Mouse (Mus musculus) myocyte (in vitro differentiated cells): ENCODE results near the gene Topbp1. TPM values are rescaled to one million over a fixed set of nuclear protein-coding genes. Genes with fewer than 3 reads are reported as not detected.

ENCODE experiments used
- H3K27me3 ChIP-seq: one replicate; pipeline ENCODE4 v1.6.1; 2011; ENCODE audit not compliant: control insufficient read depth, insufficient read depth, insufficient read length
- H3K36me3 ChIP-seq: one replicate; pipeline ENCODE4 v1.6.1; 2011; ENCODE audit not compliant: control insufficient read depth, insufficient read depth
- H3K4me2 ChIP-seq: one replicate; pipeline ENCODE4 v1.6.1; 2011; ENCODE audit warnings: low read depth, control low read depth
- H3K4me3 ChIP-seq: one replicate; pipeline ENCODE4 v1.5.1; 2011; ENCODE audit warnings: mild to moderate bottlenecking, control low read depth, moderate library complexity
- H3K79me2 ChIP-seq: one replicate; pipeline ENCODE4 v1.6.1; 2011; ENCODE audit not compliant: control insufficient read depth, insufficient read depth
- H3ac ChIP-seq: one replicate; pipeline ENCODE4 v1.6.1; 2011; ENCODE audit not compliant: control insufficient read depth, insufficient read length
- CEBPB ChIP-seq: IDR thresholded peaks from 2 replicates; pipeline ENCODE4 v1.6.1; 2011; ENCODE audit warnings: mild to moderate bottlenecking, moderate library complexity; ENCODE audit not compliant: poor library complexity, insufficient read depth, severe bottlenecking
- E2F4 ChIP-seq: IDR thresholded peaks from one replicate; pipeline ENCODE4 v1.6.1; 2011; ENCODE audit warnings: mild to moderate bottlenecking, control low read depth, moderate library complexity; ENCODE audit not compliant: insufficient read depth
- MAX ChIP-seq: IDR thresholded peaks from one replicate; pipeline ENCODE4 v1.6.1; 2011; ENCODE audit warnings: low read depth, mild to moderate bottlenecking, control low read depth
- MYOD1 ChIP-seq, 3 experiments: IDR thresholded peaks; one replicate each; pipeline ENCODE4 v1.6.1; 2011; ENCODE audit warnings: control low read depth in 2 of 3, low read depth in 2 of 3, mild to moderate bottlenecking in 2 of 3, moderate library complexity in 1 of 3; ENCODE audit not compliant: insufficient read length in 2 of 3, control insufficient read depth in 1 of 3
- MYOG ChIP-seq, 3 experiments: IDR thresholded peaks; one replicate each; pipeline ENCODE4 v1.6.1; 2011; ENCODE audit warnings: control low read depth in 2 of 3, low read depth in 2 of 3, mild to moderate bottlenecking in 2 of 3; ENCODE audit not compliant: insufficient read length in 2 of 3, control insufficient read depth in 1 of 3, insufficient read depth in 1 of 3
- POLR2A ChIP-seq: IDR thresholded peaks from one replicate; pipeline ENCODE4 v1.6.1; 2011; ENCODE audit warnings: low read depth, mild to moderate bottlenecking, control low read depth, moderate library complexity; ENCODE audit not compliant: insufficient read length
- POLR2AphosphoS2 ChIP-seq: IDR thresholded peaks from one replicate; pipeline ENCODE4 v1.6.1; 2011; ENCODE audit warnings: low read depth, control low read depth; ENCODE audit not compliant: insufficient read length
- REST ChIP-seq: IDR thresholded peaks from one replicate; pipeline ENCODE4 v1.6.1; 2011; ENCODE audit warnings: mild to moderate bottlenecking, control low read depth, moderate library complexity; ENCODE audit not compliant: insufficient read depth, insufficient read length
- SRF ChIP-seq: IDR thresholded peaks from one replicate; pipeline ENCODE4 v1.6.1; 2011; ENCODE audit warnings: low read depth; ENCODE audit not compliant: control insufficient read depth, insufficient read length
- TCF12 ChIP-seq: IDR thresholded peaks from one replicate; pipeline ENCODE4 v1.6.1; 2011; ENCODE audit warnings: mild to moderate bottlenecking, control low read depth; ENCODE audit not compliant: poor library complexity, insufficient read depth, severe bottlenecking
- TCF3 ChIP-seq: IDR thresholded peaks from one replicate; pipeline ENCODE4 v1.6.1; 2011; ENCODE audit warnings: low read depth, control low read depth; ENCODE audit not compliant: insufficient read length
- USF1 ChIP-seq: IDR thresholded peaks from one replicate; pipeline ENCODE4 v1.6.1; 2011; ENCODE audit warnings: low read depth, mild to moderate bottlenecking, control low read depth, moderate library complexity
- polyA plus RNA-seq: library from polyadenylated mRNA; unstranded; fragments of >200 nt; fragmentation: generic; extraction: Trizol; gene quantifications from one replicate; pipeline ENCODE4 v1.2.1, GENCODE M21; 2012; ENCODE audit warnings: missing spikeins

Topbp1 gene
- polyA plus RNA-seq, 1 experiment: 8.4 TPM

GRCm38 (mm10) chr9:103376346-103377320, 71.6 kb downstream of the Topbp1 start:
- no peaks in the 10 kb centered on the region for H3K27me3 ChIP-seq
- H3ac ChIP-seq: no peak overlapping the region
- no peak overlapping the region for H3K4me2 ChIP-seq
- no peaks in the 10 kb centered on the region for H3K36me3 ChIP-seq
- TF ChIP-seq TCF3 (no peak), MYOG (IDR thresholded peaks at IDR 0.05; ENCODE audit: control insufficient read depth in 1 of 3, insufficient read depth in 1 of 3, insufficient read length in 2 of 3, low read depth in 2 of 3) (peak in 1 of 3 experiments; percentile 47), MYOD1 (IDR thresholded peaks at IDR 0.05; ENCODE audit: control insufficient read depth in 1 of 3, insufficient read length in 2 of 3, low read depth in 2 of 3) (peak in 2 of 3 experiments; percentile 60 to 71)
- no peaks in the 10 kb centered on the region for H3K79me2 ChIP-seq
- H3K4me3 ChIP-seq: no peak overlapping the region

GRCm38 (mm10) chr9:103378686-103379085, 73.7 kb downstream of the Topbp1 start:
- Histone ChIP-seq H3K4me3 (no peak overlapping the region), H3ac (no peak overlapping the region), H3K36me3 (no peaks in the 10 kb centered on the region), H3K4me2 (no peak overlapping the region), H3K79me2 (no peaks in the 10 kb centered on the region), H3K27me3 (no peaks in the 10 kb centered on the region)
- no peak for TF ChIP-seq CEBPB
- no peak for TF ChIP-seq TCF3
- no peak for TF ChIP-seq POLR2A
- no peak for TF ChIP-seq REST
- no peak for TF ChIP-seq MAX
- no peak for TF ChIP-seq TCF12
- TF ChIP-seq MYOG (IDR thresholded peaks at IDR 0.05; ENCODE audit: control insufficient read depth in 1 of 3, insufficient read depth in 1 of 3, insufficient read length in 2 of 3, low read depth in 2 of 3): no peak
- TF ChIP-seq E2F4: no peak
- no peak for TF ChIP-seq SRF
- no peak for TF ChIP-seq USF1
- no peak for TF ChIP-seq MYOD1 (IDR thresholded peaks at IDR 0.05; ENCODE audit: control insufficient read depth in 1 of 3, insufficient read length in 2 of 3, low read depth in 2 of 3)

GRCm38 (mm10) chr9:103379199-103379598, 74.2 kb downstream of the Topbp1 start:
- Histone ChIP-seq H3K4me3 (no peak overlapping the region), H3K27me3 (no peaks in the 10 kb centered on the region), H3K4me2 (no peak overlapping the region), H3K36me3 (no peaks in the 10 kb centered on the region), H3ac (no peak overlapping the region), H3K79me2 (no peaks in the 10 kb centered on the region)
- no peak for TF ChIP-seq CEBPB
- TF ChIP-seq SRF: no peak
- no peak for TF ChIP-seq TCF3
- TF ChIP-seq USF1: no peak
- no peak for TF ChIP-seq POLR2AphosphoS2
- no peak for TF ChIP-seq MYOD1 (IDR thresholded peaks at IDR 0.05; ENCODE audit: control insufficient read depth in 1 of 3, insufficient read length in 2 of 3, low read depth in 2 of 3)
- TF ChIP-seq MAX: no peak
- TF ChIP-seq TCF12: no peak
- no peak for TF ChIP-seq POLR2A
- TF ChIP-seq MYOG (IDR thresholded peaks at IDR 0.05; ENCODE audit: control insufficient read depth in 1 of 3, insufficient read depth in 1 of 3, insufficient read length in 2 of 3, low read depth in 2 of 3): no peak
- no peak for TF ChIP-seq E2F4
- TF ChIP-seq REST: no peak

GRCm38 (mm10) chr9:103380566-103380965, 75.6 kb downstream of the Topbp1 start:
- TF ChIP-seq MYOG (IDR thresholded peaks at IDR 0.05; ENCODE audit: control insufficient read depth in 1 of 3, insufficient read depth in 1 of 3, insufficient read length in 2 of 3, low read depth in 2 of 3) (no peak), REST (no peak), POLR2A (no peak), MYOD1 (IDR thresholded peaks at IDR 0.05; ENCODE audit: control insufficient read depth in 1 of 3, insufficient read length in 2 of 3, low read depth in 2 of 3) (no peak), MAX (no peak), TCF3 (no peak), E2F4 (no peak), TCF12 (no peak), SRF (no peak), POLR2AphosphoS2 (no peak), USF1 (no peak)
- H3K79me2 ChIP-seq: no peaks in the 10 kb centered on the region
- no peak overlapping the region for H3K4me2 ChIP-seq
- no peaks in the 10 kb centered on the region for H3K36me3 ChIP-seq
- no peaks in the 10 kb centered on the region for H3K27me3 ChIP-seq
- no peak overlapping the region for H3ac ChIP-seq
- no peak overlapping the region for H3K4me3 ChIP-seq
